Mouse (Mus musculus) liver, postnatal 0 days (tissue): ENCODE measurements around the gene Blm. TPM values are rescaled to one million over a fixed set of nuclear protein-coding genes. Genes with fewer than 3 reads are reported as not detected.

Experiments used
- ATAC-seq: fragments of 200-750 bp; cut with Nextera tagmentation; 2 replicates; pipeline ENCODE4 v1.8.0; 2017; ENCODE audit warnings: mild to moderate bottlenecking, moderate library complexity
- DNase-seq: peaks from one replicate; pipeline ENCODE4 v3.0.0-alpha.2; 2016
- H3K27ac ChIP-seq: fragments of 300-500 bp; sonication (generic); 2 replicates; pipeline ENCODE4 v1.5.1; 2014; ENCODE audit warnings: antibody characterized with exemption, moderate library complexity, mild to moderate bottlenecking, low read depth
- H3K27me3 ChIP-seq: fragments of 300-500 bp; sonication (generic); 2 replicates; pipeline ENCODE4 v1.6.1; 2014; ENCODE audit warnings: low read length, control low read depth, mixed read lengths; ENCODE audit not compliant: insufficient read depth
- H3K36me3 ChIP-seq: fragments of 300-500 bp; sonication (generic); replicated peaks from 2 replicates; pipeline ENCODE4 v1.6.1; 2014; ENCODE audit warnings: mild to moderate bottlenecking, control low read depth, low read length, moderate library complexity, mixed read lengths; ENCODE audit not compliant: insufficient read depth
- H3K4me1 ChIP-seq: fragments of 300-500 bp; sonication (generic); 2 replicates; pipeline ENCODE4 v1.6.1; 2014; ENCODE audit warnings: antibody characterized with exemption, mild to moderate bottlenecking, control low read depth; ENCODE audit not compliant: insufficient read depth
- H3K4me2 ChIP-seq: fragments of 300-500 bp; sonication (generic); 2 replicates; pipeline ENCODE4 v1.6.1; 2014; ENCODE audit warnings: low read depth, mild to moderate bottlenecking, low read length, moderate library complexity, mixed read lengths
- H3K4me3 ChIP-seq: fragments of 300-500 bp; sonication (generic); 2 replicates; pipeline ENCODE4 v1.5.1; 2014; ENCODE audit warnings: low read depth, low read length
- H3K9ac ChIP-seq: fragments of 300-500 bp; sonication (generic); replicated peaks from 2 replicates; pipeline ENCODE4 v1.6.1; 2014; ENCODE audit warnings: mild to moderate bottlenecking, moderate library complexity
- H3K9me3 ChIP-seq: fragments of 300-500 bp; sonication (generic); 2 replicates; pipeline ENCODE4 v1.6.1; 2016; ENCODE audit warnings: mild to moderate bottlenecking, control low read depth, low read length, mixed read lengths
- CTCF ChIP-seq: sonication (generic); IDR thresholded peaks from 2 replicates; pipeline ENCODE4 v1.5.1; 2016; ENCODE audit warnings: antibody characterized with exemption, low read depth
- EP300 ChIP-seq: IDR thresholded peaks from 2 replicates; pipeline ENCODE4 v1.6.1; 2016; ENCODE audit warnings: antibody characterized with exemption, low read depth, mild to moderate bottlenecking
- WGBS: fragments of 180-500 bp; shearing (Covaris S2); extraction: QIAGEN DNeasy Blood & Tissue Kit; methylation state at CpG from one replicate; pipeline ENCODE4 v1.1.7; 2014; ENCODE audit not compliant: insufficient replicate concordance; 5-methylcytosine and 5-hydroxymethylcytosine counted together
- polyA plus RNA-seq: library from polyadenylated mRNA; unstranded; fragments of >200 nt; fragmentation: Nextera tagmentation; extraction: Ambion mirVana; gene quantifications from 2 replicates; pipeline ENCODE4 v1.2.1, GENCODE M21; 2015

Gene Blm
- polyA plus RNA-seq, 1 experiment from 2014 or later: 11.8 TPM

- no peaks in the 10 kb centered on the region for H3K9me3 ChIP-seq
- H3K36me3 ChIP-seq: peaks cover 44% of the 10 kb centered on the region
- H3K4me3 ChIP-seq: no peak overlapping the region
- DNase-seq (no peak), ATAC-seq (no peak)
- no peak overlapping the region for H3K9ac ChIP-seq
- no peaks in the 10 kb centered on the region for H3K4me1 ChIP-seq
- no peak overlapping the region for H3K27ac ChIP-seq
- H3K27me3 ChIP-seq: no peaks in the 10 kb centered on the region
- TF ChIP-seq CTCF (no peak), EP300 (no peak)
- H3K4me2 ChIP-seq: no peak overlapping the region
- WGBS: 81% methylated on average over 7 of the region's 7 CpGs
Measured at GRCm38 (mm10) chr7:80473837-80474236, 61.1 kb downstream of the Blm start.

GRCm38 (mm10) chr7:80468851-80469250, 66.1 kb downstream of the Blm start:
- no peak for DNase-seq
- ATAC-seq: no peak
- Histone ChIP-seq H3K27ac (no peak overlapping the region), H3K4me3 (no peak overlapping the region), H3K36me3 (peaks cover 59% of the 10 kb centered on the region), H3K4me1 (no peaks in the 10 kb centered on the region), H3K9me3 (no peaks in the 10 kb centered on the region), H3K4me2 (no peak overlapping the region), H3K9ac (no peak overlapping the region), H3K27me3 (no peaks in the 10 kb centered on the region)
- 88% methylated on average over 2 of the region's 2 CpGs for WGBS
- no peak for TF ChIP-seq EP300
- TF ChIP-seq CTCF: no peak

- H3K27me3 ChIP-seq: no peaks in the 10 kb centered on the region
- no peak overlapping the region for H3K4me3 ChIP-seq
- H3K36me3 ChIP-seq: peaks cover 47% of the 10 kb centered on the region
- ATAC-seq (no peak), DNase-seq (no peak)
- H3K4me1 ChIP-seq: no peaks in the 10 kb centered on the region
- TF ChIP-seq EP300 (no peak), CTCF (no peak)
- H3K9ac ChIP-seq: no peak overlapping the region
- no peaks in the 10 kb centered on the region for H3K9me3 ChIP-seq
- no peak overlapping the region for H3K4me2 ChIP-seq
- WGBS: 95% methylated on average over 2 of the region's 2 CpGs
- H3K27ac ChIP-seq: no peak overlapping the region
Measured at GRCm38 (mm10) chr7:80467334-80467733, 67.6 kb downstream of the Blm start.

- TF ChIP-seq EP300 (no peak), CTCF (no peak)
- Histone ChIP-seq H3K9ac (no peak overlapping the region), H3K4me1 (no peaks in the 10 kb centered on the region), H3K4me2 (no peak overlapping the region), H3K4me3 (no peak overlapping the region), H3K36me3 (peaks cover 50% of the 10 kb centered on the region), H3K27ac (no peak overlapping the region), H3K27me3 (no peaks in the 10 kb centered on the region), H3K9me3 (no peaks in the 10 kb centered on the region)
- ATAC-seq (no peak), DNase-seq (no peak)
- 82% methylated on average over 5 of the region's 5 CpGs for WGBS
Measured at GRCm38 (mm10) chr7:80464831-80465230, 70.1 kb downstream of the Blm start.

GRCm38 (mm10) chr7:80461891-80462290, 73.0 kb downstream of the Blm start:
- ATAC-seq (no peak), DNase-seq (no peak)
- Histone ChIP-seq H3K27ac (no peak overlapping the region), H3K27me3 (no peaks in the 10 kb centered on the region), H3K4me1 (peaks cover 13% of the 10 kb centered on the region), H3K4me2 (no peak overlapping the region), H3K36me3 (peaks cover 47% of the 10 kb centered on the region), H3K9ac (no peak overlapping the region), H3K4me3 (no peak overlapping the region), H3K9me3 (no peaks in the 10 kb centered on the region)
- WGBS: 89% methylated on average over 7 of the region's 7 CpGs
- TF ChIP-seq EP300 (no peak), CTCF (no peak)

- Histone ChIP-seq H3K4me3 (no peak overlapping the region), H3K27me3 (no peaks in the 10 kb centered on the region), H3K4me2 (no peak overlapping the region), H3K9ac (no peak overlapping the region), H3K9me3 (no peaks in the 10 kb centered on the region), H3K27ac (no peak overlapping the region), H3K36me3 (peaks cover 51% of the 10 kb centered on the region), H3K4me1 (peaks cover 23% of the 10 kb centered on the region)
- TF ChIP-seq CTCF: no peak
- TF ChIP-seq EP300: no peak
- DNase-seq (no peak), ATAC-seq (no peak)
- WGBS: 86% methylated on average over 4 of the region's 4 CpGs
Measured at GRCm38 (mm10) chr7:80460892-80461291, 74.0 kb downstream of the Blm start.

- WGBS: 73% methylated on average over 5 of the region's 5 CpGs
- Histone ChIP-seq H3K36me3 (peaks cover 46% of the 10 kb centered on the region), H3K27ac (no peak overlapping the region), H3K4me3 (no peak overlapping the region), H3K4me2 (no peak overlapping the region), H3K4me1 (peaks cover 26% of the 10 kb centered on the region), H3K9me3 (no peaks in the 10 kb centered on the region), H3K9ac (no peak overlapping the region), H3K27me3 (no peaks in the 10 kb centered on the region)
- no peak for DNase-seq
- ATAC-seq: peak; percentile 24; the same call in 1 of the 2 replicates
- TF ChIP-seq EP300 (no peak), CTCF (no peak)
Measured at GRCm38 (mm10) chr7:80460199-80460598, 74.7 kb downstream of the Blm start.
